Mouse (Mus musculus) thymus, adult 2 months (tissue): ENCODE data around the gene Cntnap2. TPM values are rescaled to one million over a fixed set of nuclear protein-coding genes. Genes with fewer than 3 reads are reported as not detected.

Experiments used
- DNase-seq: peaks from one replicate; pipeline ENCODE4 v3.0.0; 2021
- H3K27ac ChIP-seq: fragments of 200-500 bp; 2 replicates; pipeline ENCODE4 v1.5.1; 2012; ENCODE audit warnings: low read length, control low read depth; ENCODE audit not compliant: control insufficient read depth, insufficient read depth
- H3K27me3 ChIP-seq: fragments of 200-500 bp; 2 replicates; pipeline ENCODE4 v1.6.1; 2012; ENCODE audit warnings: mild to moderate bottlenecking, low read length, moderate library complexity, mixed read lengths; ENCODE audit not compliant: control insufficient read depth, insufficient read depth
- H3K36me3 ChIP-seq: fragments of 200-500 bp; 2 replicates; pipeline ENCODE4 v1.6.1; 2012; ENCODE audit warnings: mild to moderate bottlenecking, low read length, moderate library complexity; ENCODE audit not compliant: control insufficient read depth, insufficient read depth
- H3K4me1 ChIP-seq: fragments of 200-500 bp; replicated peaks from 2 replicates; pipeline ENCODE4 v1.6.1; 2012; ENCODE audit warnings: low read length; ENCODE audit not compliant: control insufficient read depth, insufficient read depth
- H3K4me3 ChIP-seq: fragments of 200-500 bp; 2 replicates; pipeline ENCODE4 v1.5.1; 2012; ENCODE audit warnings: mild to moderate bottlenecking, low read length, control low read depth, moderate library complexity; ENCODE audit not compliant: control insufficient read depth, insufficient read depth
- CTCF ChIP-seq: fragments of 200-500 bp; IDR thresholded peaks from 2 replicates; pipeline ENCODE4 v1.5.1; 2012; ENCODE audit warnings: mild to moderate bottlenecking, control low read depth, low read length, moderate library complexity, borderline replicate concordance; ENCODE audit not compliant: control insufficient read depth, poor library complexity, insufficient read depth; ENCODE audit errors: extremely low read depth
- POLR2A ChIP-seq: fragments of 200-500 bp; IDR thresholded peaks from 2 replicates; pipeline ENCODE4 v1.6.1; 2012; ENCODE audit warnings: mild to moderate bottlenecking, low read length, control low read depth, moderate library complexity; ENCODE audit not compliant: control insufficient read depth, poor library complexity, insufficient read depth; ENCODE audit errors: extremely low read depth
- WGBS: fragments of 180-500 bp; shearing (Covaris S2); methylation state at CpG from one replicate; pipeline ENCODE4 v1.1.7; 2018; 5-methylcytosine and 5-hydroxymethylcytosine counted together
- polyA plus RNA-seq: library from polyadenylated mRNA; depleted of rRNA; stranded (reverse); fragments of >200 nt; gene quantifications from 2 replicates; pipeline ENCODE4 v1.2.3, GENCODE M21; 2012

Gene Cntnap2
- polyA plus RNA-seq, 1 experiment, result 1.0 TPM

GRCm38 (mm10) chr6:47304848-47305490 is 2245.8 kb downstream of the Cntnap2 start:
- H3K4me1 ChIP-seq, result no peaks in the 10 kb centered on the region
- TF ChIP-seq CTCF (no peak), POLR2A (no peak)
- no peaks in the 10 kb centered on the region for H3K27me3 ChIP-seq
- no peak overlapping the region for H3K4me3 ChIP-seq
- no peak overlapping the region for H3K27ac ChIP-seq
- WGBS, result 92% methylated on average over 11 of the region's 11 CpGs
- DNase-seq, result no peak
- H3K36me3 ChIP-seq, result no peaks in the 10 kb centered on the region

DNA sequence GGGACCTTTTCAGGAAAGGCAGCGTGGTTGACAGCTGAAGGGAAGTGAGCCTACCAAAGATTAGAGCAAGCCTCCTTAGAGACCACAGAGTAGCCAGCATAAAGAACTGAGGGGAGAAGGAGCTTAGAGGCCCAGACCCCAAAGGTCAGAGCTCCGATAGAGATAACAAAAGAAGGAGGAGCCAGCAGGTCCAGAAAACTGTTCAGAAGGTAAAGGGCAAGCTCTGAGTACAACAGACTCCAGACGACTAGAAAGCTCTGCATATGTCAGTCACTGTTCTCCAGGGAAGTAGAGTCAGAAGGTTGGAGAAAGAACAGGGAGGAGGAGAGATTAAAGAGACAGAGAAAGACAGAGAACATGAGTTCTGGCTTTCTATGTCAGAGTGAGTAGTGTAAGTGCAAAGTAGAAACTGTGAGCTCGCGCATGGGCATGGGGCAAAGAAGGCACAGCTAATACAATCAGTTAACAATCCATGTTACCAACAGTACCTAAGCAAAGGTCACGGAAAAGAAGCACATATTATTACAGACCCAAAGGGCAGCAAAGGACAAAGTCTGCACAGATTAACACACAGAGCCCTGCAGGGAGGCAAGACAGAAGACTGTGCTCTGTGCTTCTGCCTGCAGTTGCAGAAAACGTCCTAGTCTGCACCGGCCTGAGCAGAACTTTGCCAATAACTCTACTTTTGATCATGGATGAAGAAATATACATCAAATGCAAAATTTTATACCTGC is 2247.1 kb downstream of the Cntnap2 start:
- WGBS, result 74% methylated on average over 8 of the region's 8 CpGs
- TF ChIP-seq CTCF (no peak), POLR2A (no peak)
- Histone ChIP-seq H3K27me3 (no peaks in the 10 kb centered on the region), H3K27ac (no peak overlapping the region), H3K4me1 (no peaks in the 10 kb centered on the region), H3K36me3 (no peaks in the 10 kb centered on the region), H3K4me3 (no peak overlapping the region)
- no peak for DNase-seq

DNA sequence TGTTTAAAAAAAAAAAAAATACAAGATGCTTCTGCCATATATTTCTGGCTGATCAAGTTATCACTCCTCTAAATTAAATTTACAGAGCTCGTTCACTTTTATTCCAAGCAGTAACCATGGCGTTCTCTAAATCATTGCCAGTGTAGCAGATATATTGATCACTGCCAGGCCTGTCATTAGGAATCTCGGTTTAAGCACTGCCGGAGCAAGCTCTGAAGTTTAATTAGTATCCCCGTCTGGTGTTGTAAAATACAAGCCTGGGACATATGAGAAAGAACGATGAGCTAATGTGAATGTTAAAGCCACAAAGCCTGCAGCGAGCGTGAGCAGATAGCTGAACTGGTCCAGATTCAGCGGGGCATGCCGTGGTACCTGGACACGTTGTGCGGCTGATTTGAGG is 2247.8 kb downstream of the Cntnap2 start:
- no peak for DNase-seq
- no peaks in the 10 kb centered on the region for H3K27me3 ChIP-seq
- no peak overlapping the region for H3K27ac ChIP-seq
- H3K4me1 ChIP-seq, result no peaks in the 10 kb centered on the region
- TF ChIP-seq POLR2A, result no peak
- no peak for TF ChIP-seq CTCF
- 96% methylated on average over 12 of the region's 12 CpGs for WGBS
- H3K4me3 ChIP-seq, result no peak overlapping the region
- no peaks in the 10 kb centered on the region for H3K36me3 ChIP-seq

- H3K27ac ChIP-seq, result no peak overlapping the region
- 0 out of 2 replicates have a peak, but pooled peaks cover 3% of the 10 kb centered on the region for H3K4me1 ChIP-seq
- TF ChIP-seq POLR2A (no peak), CTCF (no peak)
- H3K4me3 ChIP-seq, result no peak overlapping the region
- 60% methylated on average over 15 of the region's 15 CpGs for WGBS
- no peak for DNase-seq
- H3K27me3 ChIP-seq, result no peaks in the 10 kb centered on the region
- no peaks in the 10 kb centered on the region for H3K36me3 ChIP-seq
Observed at GRCm38 (mm10) chr6:47314507-47315334, 2255.6 kb downstream of the Cntnap2 start.

DNA sequence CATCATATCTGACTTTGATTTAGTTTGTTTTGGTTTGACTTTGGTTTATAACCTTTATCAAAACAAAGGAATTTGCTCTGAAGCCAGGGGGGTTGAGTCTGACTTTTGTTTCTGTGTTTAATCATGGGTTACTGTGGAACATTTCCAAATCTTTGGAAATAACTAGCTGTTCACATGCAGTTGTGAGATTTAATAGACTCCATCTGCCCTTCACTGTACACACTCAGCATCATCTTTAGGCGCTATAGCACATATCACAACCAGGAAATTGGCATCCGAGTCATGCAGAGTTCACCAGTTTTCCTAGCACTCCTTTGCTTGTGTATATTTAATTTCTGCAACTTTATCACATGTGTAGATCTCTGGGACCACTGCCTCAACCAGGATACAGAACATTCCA is 2256.3 kb downstream of the Cntnap2 start:
- Histone ChIP-seq H3K4me1 (0 out of 2 replicates have a peak, but pooled peaks cover 3% of the 10 kb centered on the region), H3K36me3 (no peaks in the 10 kb centered on the region), H3K27me3 (no peaks in the 10 kb centered on the region), H3K4me3 (no peak overlapping the region), H3K27ac (no peak overlapping the region)
- WGBS, result 96% methylated on average over 2 of the region's 2 CpGs
- DNase-seq, result no peak
- no peak for TF ChIP-seq POLR2A
- no peak for TF ChIP-seq CTCF

GRCm38 (mm10) chr6:47317253-47317652 is 2258.1 kb downstream of the Cntnap2 start:
- no peak overlapping the region for H3K27ac ChIP-seq
- TF ChIP-seq CTCF (no peak), POLR2A (no peak)
- H3K4me3 ChIP-seq, result no peak overlapping the region
- 0 out of 2 replicates have a peak, but pooled peaks cover 3% of the 10 kb centered on the region for H3K4me1 ChIP-seq
- no peak for DNase-seq
- H3K36me3 ChIP-seq, result no peaks in the 10 kb centered on the region
- H3K27me3 ChIP-seq, result no peaks in the 10 kb centered on the region
